Comparison of ENCODE assay signal across 9 mouse cellular contexts in the genomic region with DNA sequence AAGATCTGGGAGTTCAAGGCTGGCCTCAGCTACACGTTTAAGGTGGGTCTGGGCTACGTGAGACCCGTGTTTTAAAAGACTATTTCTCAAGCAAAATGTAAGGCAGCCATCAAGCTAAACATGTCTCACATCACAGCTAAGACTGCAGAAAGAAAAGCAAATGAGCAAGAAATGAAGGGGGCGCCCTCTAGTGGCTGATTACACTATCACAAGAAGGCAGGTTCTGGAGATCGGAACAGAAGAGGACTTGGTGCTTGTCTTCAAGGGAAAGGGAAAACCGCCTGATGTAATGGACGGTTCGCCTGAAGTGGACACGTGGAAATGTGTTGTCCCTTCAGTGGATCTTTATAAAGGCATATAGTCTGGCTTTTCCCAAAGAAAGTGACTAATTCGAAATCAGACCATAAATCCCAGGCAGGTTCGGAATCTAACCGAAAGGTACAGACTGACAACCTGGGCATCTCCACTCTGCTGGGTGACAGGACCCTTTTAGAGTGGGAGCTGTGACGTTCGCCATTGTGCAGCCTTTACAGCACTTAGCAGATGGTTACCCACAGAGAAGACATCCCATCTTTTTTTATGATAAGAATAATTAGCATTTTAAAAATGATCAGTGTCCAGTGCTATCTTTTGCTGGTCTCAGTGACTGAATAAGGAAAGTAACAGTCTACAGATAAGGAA. TPM values are rescaled to one million over a fixed set of nuclear protein-coding genes. Genes with fewer than 3 reads are reported as not detected.
DNase-seq lines count a peak whose midpoint lies in the region; ATAC-seq and TF ChIP-seq lines count a peak whose summit lies in the region.
"Had no signal": no experiment of that assay in that cellular context is flagged by ENCODE, and none has a peak within 500 bp of the region (broad histone marks: within the 10 kb centered on the region; RNA-seq: fewer than 3 reads in every experiment).

No protein-coding gene starts in this region.

- H3K36me3 ChIP-seq in ES-Bruce4 (ENCODE audit: control insufficient read depth, insufficient read depth, low read length, poor library complexity, severe bottlenecking) = no peaks in the 10 kb centered on the region
- no peaks in the 10 kb centered on the region for H3K36me3 ChIP-seq in embryonic facial prominence, embryonic 11.5 days (replicated peaks; ENCODE audit: control insufficient read depth, insufficient read depth, low read depth, low read length)
- no peaks in the 10 kb centered on the region for H3K36me3 ChIP-seq in heart, postnatal 0 days (replicated peaks; ENCODE audit: control insufficient read depth, insufficient read depth, low read length)
- H3K36me3 ChIP-seq: liver, embryonic 15.5 days had no signal

- TF ChIP-seq POLR2A in ES-Bruce4 (IDR thresholded peaks at IDR 0.05; ENCODE audit: insufficient read depth, low read length) = no peak

- no peak for ATAC-seq in embryonic facial prominence, embryonic 11.5 days (replicated peaks; ENCODE audit: insufficient number of reproducible peaks, low FRiP score, low TSS enrichment, low read depth)
- ATAC-seq in heart, postnatal 0 days (ENCODE audit: insufficient read depth, low read depth) = no peak

- no peaks in the 10 kb centered on the region for H3K27me3 ChIP-seq in ES-Bruce4 (ENCODE audit: control insufficient read depth, insufficient read depth, low read length, poor library complexity, severe bottlenecking)
- no peaks in the 10 kb centered on the region for H3K27me3 ChIP-seq in embryonic facial prominence, embryonic 11.5 days (ENCODE audit: control insufficient read depth, insufficient read depth, low read length)
- H3K27me3 ChIP-seq in heart, postnatal 0 days (ENCODE audit: control insufficient read depth, insufficient read depth, low read length) = no peaks in the 10 kb centered on the region
- H3K27me3 ChIP-seq: liver, embryonic 15.5 days had no signal

- no peaks in the 10 kb centered on the region for H3K4me1 ChIP-seq in ES-Bruce4 (ENCODE audit: control insufficient read depth, insufficient read depth, low read length)
- no peaks in the 10 kb centered on the region for H3K4me1 ChIP-seq in embryonic facial prominence, embryonic 11.5 days (ENCODE audit: control insufficient read depth, insufficient read depth, low read length)
- H3K4me1 ChIP-seq in heart, postnatal 0 days (ENCODE audit: control insufficient read depth, insufficient read depth) = no peaks in the 10 kb centered on the region
- H3K4me1 ChIP-seq: liver, embryonic 15.5 days had no signal

- TF ChIP-seq CTCF in ES-Bruce4 (IDR thresholded peaks at IDR 0.05; ENCODE audit: low read depth, low read length) = peak; percentile 21
- peak; percentile 90 for TF ChIP-seq CTCF in heart, postnatal 0 days (IDR thresholded peaks at IDR 0.05; ENCODE audit: low read depth)

- no peak for TF ChIP-seq EP300 in ES-Bruce4 (IDR thresholded peaks at IDR 0.05; ENCODE audit: insufficient read depth, low read depth, low read length)
- no peak for TF ChIP-seq EP300 in heart, postnatal 0 days (IDR thresholded peaks at IDR 0.05; ENCODE audit: low read depth)

- 29% methylated on average over 14 of the region's 14 CpGs for WGBS in embryonic facial prominence, embryonic 11.5 days
- 22% methylated on average over 14 of the region's 14 CpGs for WGBS in heart, postnatal 0 days

- no peak overlapping the region for H3K27ac ChIP-seq in ES-Bruce4 (ENCODE audit: insufficient read depth, low read length)
- H3K27ac ChIP-seq in embryonic facial prominence, embryonic 11.5 days (replicated peaks; ENCODE audit: low read depth, low read length) = no peak overlapping the region
- H3K27ac ChIP-seq in heart, postnatal 0 days (ENCODE audit: low read depth) = no peak overlapping the region
- H3K27ac ChIP-seq: liver, embryonic 15.5 days had no signal

- H3K4me2 ChIP-seq in embryonic facial prominence, embryonic 11.5 days (ENCODE audit: low read depth, low read length) = no peak overlapping the region
- H3K4me2 ChIP-seq in heart, postnatal 0 days (ENCODE audit: low read depth, low read length) = no peak overlapping the region
- H3K4me2 ChIP-seq: liver, embryonic 15.5 days had no signal

- H3K4me3 ChIP-seq in ES-Bruce4 (ENCODE audit: low read depth, low read length) = no peak overlapping the region
- H3K4me3 ChIP-seq in embryonic facial prominence, embryonic 11.5 days (ENCODE audit: low read depth, low read length) = no peak overlapping the region
- H3K4me3 ChIP-seq in heart, postnatal 0 days (ENCODE audit: low read depth, low read length) = no peak overlapping the region
- H3K4me3 ChIP-seq: liver, embryonic 15.5 days had no signal

- H3K9ac ChIP-seq in ES-Bruce4 (ENCODE audit: low read depth, poor library complexity, severe bottlenecking) = no peak overlapping the region
- H3K9ac ChIP-seq in embryonic facial prominence, embryonic 11.5 days (replicated peaks; ENCODE audit: low read length) = no peak overlapping the region
- H3K9ac ChIP-seq in heart, postnatal 0 days (replicated peaks; ENCODE audit: low read depth, low read length) = no peak overlapping the region
- H3K9ac ChIP-seq: liver, embryonic 15.5 days had no signal

- no peaks in the 10 kb centered on the region for H3K9me3 ChIP-seq in ES-Bruce4 (replicated peaks; ENCODE audit: control insufficient read depth, insufficient read depth, low read length, poor library complexity, severe bottlenecking)
- H3K9me3 ChIP-seq in embryonic facial prominence, embryonic 11.5 days (replicated peaks; ENCODE audit: control insufficient read depth, low read length) = no peaks in the 10 kb centered on the region
- no peaks in the 10 kb centered on the region for H3K9me3 ChIP-seq in heart, postnatal 0 days (replicated peaks; ENCODE audit: control insufficient read depth, low read length)
- H3K9me3 ChIP-seq: liver, embryonic 15.5 days had no signal

- DNase-seq in adrenal gland, postnatal 36 days = peak; percentile 71 to 82
- DNase-seq in embryonic facial prominence, embryonic 11.5 days (ENCODE audit: low spot score) = peak; percentile 83
- DNase-seq in heart, postnatal 0 days (ENCODE audit: low spot score) = peak; percentile 36
- peak; percentile 65 for DNase-seq in layer of hippocampus, adult 9-10 months (ENCODE audit: low spot score)
- DNase-seq in lung, postnatal 14 days = peak; percentile 88
- peak; percentile 33 for DNase-seq in retina, adult 2 months (ENCODE audit: low read depth, low spot score)
- peak; percentile 63 for DNase-seq in urinary bladder, postnatal 25 days (ENCODE audit: low spot score)

RNA-seq across cellular contexts. Expression of a gene that starts 13.1 kb away (rescaled TPM):
- 200 and 202 TPM in 2 replicates for polyA plus RNA-seq in ES-Bruce4 (2011; ENCODE audit: insufficient read depth, insufficient read length, low read depth, missing spikeins)
- total RNA-seq in adrenal gland, postnatal 36 days (2021) = 10 to 100 TPM; 38.6 to 47.6 TPM
- polyA plus RNA-seq in embryonic facial prominence, embryonic 11.5 days (2014; fragmentation: Nextera tagmentation; extraction: Ambion mirVana) = 98.7 and 106 TPM in 2 replicates
- 78.1 and 88.3 TPM in 2 replicates for total RNA-seq in heart, postnatal 0 days (2014; rRNA removed; ENCODE audit: low replicate concordance)
- 179 and 190 TPM in 2 replicates for polyA plus RNA-seq in heart, postnatal 0 days (2015; fragmentation: Nextera tagmentation; extraction: Ambion mirVana)

RNA-seq across cellular contexts. Expression of a gene that starts 20.6 kb away (rescaled TPM):
- 50.7 and 51.1 TPM in 2 replicates for polyA plus RNA-seq in ES-Bruce4 (2011; ENCODE audit: insufficient read depth, insufficient read length, low read depth, missing spikeins)
- total RNA-seq in adrenal gland, postnatal 36 days (2021) = 10 to 100 TPM; 42.7 to 43.1 TPM
- 62.2 and 68.5 TPM in 2 replicates for polyA plus RNA-seq in embryonic facial prominence, embryonic 11.5 days (2014; fragmentation: Nextera tagmentation; extraction: Ambion mirVana)
- 7.2 and 8.0 TPM in 2 replicates for total RNA-seq in heart, postnatal 0 days (2014; rRNA removed; ENCODE audit: low replicate concordance)
- 31.7 and 36.0 TPM in 2 replicates for polyA plus RNA-seq in heart, postnatal 0 days (2015; fragmentation: Nextera tagmentation; extraction: Ambion mirVana)

Comparison
In these comparisons a context has a peak if more than half of its experiments do, and no peak if none do; other contexts are left out.
1. DNase-seq: peak in every context shown above with its lines; median percentile 88 in lung, postnatal 14 days; 83 in embryonic facial prominence, embryonic 11.5 days; 76 in adrenal gland, postnatal 36 days; 65 in layer of hippocampus, adult 9-10 months; 63 in urinary bladder, postnatal 25 days; 36 in heart, postnatal 0 days; 33 in retina, adult 2 months.